Comparison of ENCODE assay signal across 10 mouse cellular contexts in the genomic region with DNA sequence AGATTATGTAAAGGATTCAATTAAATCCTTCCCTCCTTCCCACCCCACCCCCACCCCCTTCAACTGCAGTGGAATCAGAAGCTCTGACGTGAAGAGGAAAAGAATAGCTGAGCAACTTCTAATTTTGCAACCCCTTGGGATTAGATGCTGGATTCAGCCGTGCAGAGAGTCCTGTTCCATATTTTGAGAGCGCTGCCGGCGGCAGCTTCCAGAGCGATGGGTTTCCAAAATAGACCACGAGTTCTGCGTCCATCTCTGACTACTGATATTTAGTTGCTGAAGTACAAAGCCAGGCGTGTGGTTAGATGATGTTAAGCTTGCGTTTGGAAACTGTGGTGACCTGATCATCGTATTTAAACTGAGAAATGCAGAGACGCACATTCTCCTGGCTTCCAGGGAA. TPM values are rescaled to one million over a fixed set of nuclear protein-coding genes. Genes with fewer than 3 reads are reported as not detected.
DNase-seq lines count a peak whose midpoint lies in the region; ATAC-seq and TF ChIP-seq lines count a peak whose summit lies in the region.
"Had no signal": no experiment of that assay in that cellular context is flagged by ENCODE, and none has a peak within 500 bp of the region (broad histone marks: within the 10 kb centered on the region; RNA-seq: fewer than 3 reads in every experiment).

No protein-coding gene starts in this region.

- H3K4me2 ChIP-seq in midbrain, embryonic 13.5 days (replicated peaks), result no peak overlapping the region
- peak overlapping the region; percentile 47 for H3K4me2 ChIP-seq in heart, postnatal 0 days (ENCODE audit: low read depth, low read length)
- H3K4me2 ChIP-seq in stomach, postnatal 0 days (replicated peaks; ENCODE audit: low read depth), result no peak overlapping the region
- H3K4me2 ChIP-seq: hindbrain, embryonic 13.5 days; midbrain, embryonic 12.5 days had no signal

- WGBS in midbrain, embryonic 13.5 days, result 72% methylated on average over 12 of the region's 12 CpGs
- WGBS in midbrain, embryonic 10.5 days, result 79% methylated on average over 12 of the region's 12 CpGs
- 19% methylated on average over 12 of the region's 12 CpGs for WGBS in heart, postnatal 0 days
- 63% methylated on average over 12 of the region's 12 CpGs for WGBS in stomach, postnatal 0 days

- H3K4me1 ChIP-seq in midbrain, embryonic 13.5 days (replicated peaks), result peaks cover 9% of the 10 kb centered on the region
- H3K4me1 ChIP-seq in midbrain, embryonic 10.5 days, result peaks cover 15% of the 10 kb centered on the region
- H3K4me1 ChIP-seq in heart, postnatal 0 days (ENCODE audit: control insufficient read depth, insufficient read depth), result peaks cover 15% of the 10 kb centered on the region; the same call in 1 of the 2 replicates
- no peaks in the 10 kb centered on the region for H3K4me1 ChIP-seq in stomach, postnatal 0 days (replicated peaks; ENCODE audit: control insufficient read depth, insufficient read depth)
- H3K4me1 ChIP-seq: hindbrain, embryonic 13.5 days had no signal

- ATAC-seq in midbrain, embryonic 13.5 days, result no peak
- ATAC-seq in heart, postnatal 0 days (ENCODE audit: insufficient read depth, low read depth), result peak; percentile 73
- no peak for ATAC-seq in stomach, postnatal 0 days (ENCODE audit: low FRiP score, low TSS enrichment)

- no peak for DNase-seq in midbrain, embryonic 10.5 days (ENCODE audit: low spot score)
- DNase-seq in heart, adult 11 months, result peak; percentile 96
- peak; percentile 77 for DNase-seq in heart, postnatal 0 days (ENCODE audit: low spot score)
- DNase-seq in stomach, postnatal 0 days (ENCODE audit: low spot score), result no peak
- no peak for DNase-seq in spleen, adult 12 weeks (ENCODE audit: low spot score)
- DNase-seq in kidney, postnatal 4 days, result no peak
- DNase-seq: lung, adult 18-20 months had no signal

- no peaks in the 10 kb centered on the region for H3K27me3 ChIP-seq in midbrain, embryonic 13.5 days
- peaks cover 4% of the 10 kb centered on the region; the same call in 1 of the 2 replicates for H3K27me3 ChIP-seq in midbrain, embryonic 10.5 days (ENCODE audit: low read depth, poor library complexity, severe bottlenecking)
- H3K27me3 ChIP-seq in heart, postnatal 0 days (ENCODE audit: control insufficient read depth, insufficient read depth, low read length), result no peaks in the 10 kb centered on the region
- H3K27me3 ChIP-seq in stomach, postnatal 0 days (ENCODE audit: control insufficient read depth, insufficient read depth, low read length), result no peaks in the 10 kb centered on the region
- H3K27me3 ChIP-seq: hindbrain, embryonic 13.5 days had no signal

- H3K4me3 ChIP-seq in midbrain, embryonic 13.5 days (replicated peaks), result no peak overlapping the region
- no peak overlapping the region for H3K4me3 ChIP-seq in midbrain, embryonic 10.5 days
- no peak overlapping the region for H3K4me3 ChIP-seq in heart, postnatal 0 days (ENCODE audit: low read depth, low read length)
- H3K4me3 ChIP-seq in stomach, postnatal 0 days (ENCODE audit: low read depth, low read length), result no peak overlapping the region
- H3K4me3 ChIP-seq: hindbrain, embryonic 13.5 days; midbrain, embryonic 12.5 days had no signal

- 0 out of 2 replicates have a peak, but pooled peaks have one; percentile 52 for TF ChIP-seq EP300 in heart, postnatal 0 days (IDR thresholded peaks at IDR 0.05; ENCODE audit: low read depth)
- TF ChIP-seq EP300 in stomach, postnatal 0 days (optimal IDR thresholded peaks at IDR 0.05), result no peak

- H3K27ac ChIP-seq in midbrain, embryonic 13.5 days, result peak overlapping the region; percentile 11; the same call in 1 of the 2 replicates
- no peak overlapping the region for H3K27ac ChIP-seq in midbrain, embryonic 10.5 days (replicated peaks)
- H3K27ac ChIP-seq in heart, postnatal 0 days (ENCODE audit: low read depth), result peak overlapping the region; percentile 87
- 0 out of 2 replicates have a peak overlapping the region, but pooled peaks have one; percentile 13 for H3K27ac ChIP-seq in stomach, postnatal 0 days (replicated peaks)
- H3K27ac ChIP-seq: hindbrain, embryonic 13.5 days; midbrain, embryonic 12.5 days had no signal

- H3K36me3 ChIP-seq in midbrain, embryonic 13.5 days, result no peaks in the 10 kb centered on the region
- 0 out of 2 replicates have a peak, but pooled peaks cover 2% of the 10 kb centered on the region for H3K36me3 ChIP-seq in midbrain, embryonic 10.5 days
- H3K36me3 ChIP-seq in heart, postnatal 0 days (replicated peaks; ENCODE audit: control insufficient read depth, insufficient read depth, low read length), result peaks cover 21% of the 10 kb centered on the region
- no peaks in the 10 kb centered on the region for H3K36me3 ChIP-seq in stomach, postnatal 0 days (ENCODE audit: control insufficient read depth, insufficient read depth, low read length)
- H3K36me3 ChIP-seq: hindbrain, embryonic 13.5 days; midbrain, embryonic 12.5 days had no signal

- H3K9ac ChIP-seq in midbrain, embryonic 13.5 days (replicated peaks), result no peak overlapping the region
- H3K9ac ChIP-seq in heart, postnatal 0 days (replicated peaks; ENCODE audit: low read depth, low read length), result 0 out of 2 replicates have a peak overlapping the region, but pooled peaks have one; percentile 3
- no peak overlapping the region for H3K9ac ChIP-seq in stomach, postnatal 0 days (ENCODE audit: low read length)
- H3K9ac ChIP-seq: hindbrain, embryonic 13.5 days; midbrain, embryonic 12.5 days had no signal

- no peak for TF ChIP-seq CTCF in heart, postnatal 0 days (IDR thresholded peaks at IDR 0.05; ENCODE audit: low read depth)
- no peak for TF ChIP-seq CTCF in stomach, postnatal 0 days (IDR thresholded peaks at IDR 0.05; ENCODE audit: low read depth)

- H3K9me3 ChIP-seq in midbrain, embryonic 13.5 days, result no peaks in the 10 kb centered on the region
- H3K9me3 ChIP-seq in midbrain, embryonic 10.5 days (replicated peaks), result no peaks in the 10 kb centered on the region
- H3K9me3 ChIP-seq in heart, postnatal 0 days (replicated peaks; ENCODE audit: control insufficient read depth, low read length), result no peaks in the 10 kb centered on the region
- no peaks in the 10 kb centered on the region for H3K9me3 ChIP-seq in stomach, postnatal 0 days (ENCODE audit: control insufficient read depth, low read length)
- H3K9me3 ChIP-seq: hindbrain, embryonic 13.5 days; midbrain, embryonic 12.5 days had no signal

RNA-seq across cellular contexts. Expression of gene Cap2, which starts 22.1 kb away (rescaled TPM):
- polyA plus RNA-seq in midbrain, embryonic 13.5 days (2015; fragmentation: Nextera tagmentation; extraction: Ambion mirVana), result 8.1 and 8.9 TPM in 2 replicates
- 9.2 and 11.2 TPM in 2 replicates for polyA plus RNA-seq in midbrain, embryonic 10.5 days (2016; fragmentation: Nextera tagmentation; extraction: Ambion mirVana)
- total RNA-seq in heart, postnatal 0 days (2014; rRNA removed; ENCODE audit: low replicate concordance), result 182 and 257 TPM in 2 replicates
- polyA plus RNA-seq in heart, postnatal 0 days (2015; fragmentation: Nextera tagmentation; extraction: Ambion mirVana), result 144 and 146 TPM in 2 replicates
- polyA plus RNA-seq in stomach, postnatal 0 days (2015; fragmentation: Nextera tagmentation; extraction: Ambion mirVana), result 5.6 and 6.6 TPM in 2 replicates

Comparison
In these comparisons a context has a peak if more than half of its experiments do, and no peak if none do; other contexts are left out.
1. DNase-seq: peak in heart, adult 11 months (single experiment) and heart, postnatal 0 days (single experiment); none in midbrain, embryonic 10.5 days (single experiment), stomach, postnatal 0 days (single experiment), spleen, adult 12 weeks (single experiment) and kidney, postnatal 4 days (0 of 2).
2. RNA of gene Cap2, which starts 22.1 kb away (polyA plus RNA-seq): 144 to 146 TPM in heart, postnatal 0 days; 9.2 to 11.2 TPM in midbrain, embryonic 10.5 days, 8.1 to 8.9 TPM in midbrain, embryonic 13.5 days and 5.6 to 6.6 TPM in stomach, postnatal 0 days; every median in the first group is over 10 times any median in the second.